Mouse (Mus musculus): ENCODE results near the gene Map2k2.
"Not testable (repeated sequence)": the region's sequence is repeated elsewhere in the genome, so short reads cannot be mapped to it uniquely, and the experiment has no call there.

Map2k2 gene

GRCm38 (mm10) chr10:81105565-81106112, at the start of gene Map2k2:
TSS of gene Map2k2 (plus strand) at chr10:81105915.
- peak; percentile 98 for DNase-seq

- no peak for DNase-seq
These were observed 48.1 kb upstream of the Map2k2 start for GRCm38 (mm10) chr10:81057406-81058130.

GRCm38 (mm10) chr10:81058896-81059295, 46.8 kb upstream of the Map2k2 start:
- no peak for DNase-seq

- peak; percentile 100 for DNase-seq
These were observed 45.8 kb upstream of the Map2k2 start, which contains the start of gene Sgta for GRCm38 (mm10) chr10:81059603-81060543. TSS of gene Sgta (minus strand) at chr10:81060181.

- no peak for DNase-seq
These were observed 43.0 kb upstream of the Map2k2 start for GRCm38 (mm10) chr10:81062710-81063109.

GRCm38 (mm10) chr10:81064519-81064918, 41.2 kb upstream of the Map2k2 start:
- DNase-seq: not testable (repeated sequence)

- no peak for DNase-seq
These were observed 37.0 kb upstream of the Map2k2 start for GRCm38 (mm10) chr10:81068706-81069105.

- peak; percentile 100 for DNase-seq
These were observed 35.9 kb upstream of the Map2k2 start, which contains the start of gene Thop1 for GRCm38 (mm10) chr10:81069836-81070235. TSS of gene Thop1 (plus strand) at chr10:81070035.

- DNase-seq: no peak
These were observed 33.4 kb upstream of the Map2k2 start for GRCm38 (mm10) chr10:81072290-81072689.

- DNase-seq: no peak
These were observed 32.3 kb upstream of the Map2k2 start for GRCm38 (mm10) chr10:81073464-81073863.

GRCm38 (mm10) chr10:81075734-81076133, 30.0 kb upstream of the Map2k2 start:
- DNase-seq: no peak

GRCm38 (mm10) chr10:81076356-81076755, 29.4 kb upstream of the Map2k2 start:
- no peak for DNase-seq

- DNase-seq: no peak
These were observed 27.8 kb upstream of the Map2k2 start for GRCm38 (mm10) chr10:81077916-81078315.

- no peak for DNase-seq
These were observed 25.6 kb upstream of the Map2k2 start for GRCm38 (mm10) chr10:81080008-81080655.

- DNase-seq: peak; percentile 68
These were observed 23.4 kb upstream of the Map2k2 start for GRCm38 (mm10) chr10:81082168-81082960.

- DNase-seq: no peak
These were observed 18.7 kb upstream of the Map2k2 start for GRCm38 (mm10) chr10:81087021-81087420.

- peak; percentile 66 for DNase-seq
These were observed 16.5 kb upstream of the Map2k2 start for GRCm38 (mm10) chr10:81089216-81089615.

GRCm38 (mm10) chr10:81090621-81091020, 15.1 kb upstream of the Map2k2 start:
- DNase-seq: no peak

- peak; percentile 21 for DNase-seq
These were observed 13.1 kb upstream of the Map2k2 start for GRCm38 (mm10) chr10:81092465-81093250.

GRCm38 (mm10) chr10:81094931-81095678, 10.6 kb upstream of the Map2k2 start:
- DNase-seq: no peak

All from embryo, embryonic 11 days (tissue).